Mouse (Mus musculus): ENCODE results near the gene Cep72. TPM values are rescaled to one million over a fixed set of nuclear protein-coding genes. Genes with fewer than 3 reads are reported as not detected.

The Cep72 gene
- polyA plus RNA-seq (2016; fragmentation: Nextera tagmentation; extraction: Ambion mirVana) = 12.8 and 15.3 TPM in 2 replicates

DNA sequence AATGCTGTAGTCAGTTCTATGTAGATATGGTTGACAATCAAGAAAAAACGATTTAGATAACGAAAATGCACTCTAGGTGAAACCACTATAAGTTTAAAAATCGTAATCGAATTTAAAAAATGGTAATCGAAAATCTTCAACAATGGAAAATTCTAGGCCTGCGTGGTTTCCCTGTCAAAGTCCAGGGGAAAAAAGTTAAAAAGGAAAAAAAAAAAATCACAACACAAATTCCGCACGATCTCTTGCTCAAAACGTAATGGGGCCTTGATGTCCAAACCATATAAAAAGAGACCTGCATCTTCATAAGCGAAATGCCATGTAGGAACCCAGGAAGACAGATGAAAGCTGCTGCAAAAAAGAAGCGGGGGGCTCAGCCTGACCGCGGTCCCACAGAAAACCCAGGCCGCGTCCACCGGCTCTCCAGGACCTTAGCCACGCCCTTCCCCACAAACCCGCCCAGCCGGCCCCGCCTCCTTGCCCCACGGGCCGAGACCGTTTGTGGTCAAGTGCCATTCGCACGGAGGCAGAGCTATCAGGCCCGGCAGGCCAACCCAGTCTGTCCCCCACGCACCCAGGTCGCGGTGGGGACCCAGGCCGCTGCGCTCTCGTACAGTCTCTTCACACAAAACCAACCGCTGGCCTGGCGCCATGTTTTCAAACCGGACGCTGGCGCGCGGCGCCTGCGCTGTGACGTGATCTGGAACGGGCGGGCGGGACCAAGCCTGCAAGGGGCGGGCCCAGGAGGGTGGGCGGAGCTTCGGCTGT is at the start of gene Cep72:
Cep72 (minus strand) TSS at position 687 of the 765 bp plus-strand sequence.
- Histone ChIP-seq H3K4me2 (peak within 1 kb of the TSS; percentile 70), H3K4me1 (replicated peaks) (no peaks in the 10 kb centered on the region), H3K4me3 (peak within 1 kb of the TSS; percentile 77), H3K9me3 (replicated peaks) (no peaks in the 10 kb centered on the region), H3K27me3 (replicated peaks) (peaks cover 3% of the 10 kb centered on the region; the same call in 1 of the 2 replicates), H3K36me3 (peaks cover 17% of the 10 kb centered on the region), H3K27ac (ENCODE audit: poor library complexity, severe bottlenecking) (peak within 1 kb of the TSS; percentile 83), H3K9ac (peak within 1 kb of the TSS; percentile 84)
- peak; percentile 98 for ATAC-seq (ENCODE audit: insufficient number of reproducible peaks, low FRiP score)
- 3% methylated on average over 48 of the region's 48 CpGs for WGBS

DNA sequence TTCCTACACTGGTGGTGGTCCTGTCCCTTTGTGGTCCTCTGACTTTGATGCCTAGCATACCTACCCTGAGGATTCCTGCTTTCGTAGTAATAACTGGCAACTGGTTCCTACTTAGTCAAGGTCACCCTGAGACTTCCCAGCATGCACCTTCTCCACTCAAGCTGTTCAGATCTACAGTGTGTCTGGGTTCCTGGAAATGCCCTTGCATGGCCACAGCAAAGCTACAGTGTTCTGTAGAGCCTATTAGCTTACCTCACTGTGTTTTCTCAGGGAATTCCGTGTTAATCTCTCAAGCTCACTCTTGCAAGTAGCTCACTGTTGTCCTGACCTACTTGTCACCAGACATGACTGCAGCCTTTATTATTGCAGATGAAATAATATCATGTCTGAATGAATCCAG is 45.3 kb upstream of the Cep72 start:
- Histone ChIP-seq H3K4me1 (replicated peaks) (0 out of 2 replicates have a peak, but pooled peaks cover 13% of the 10 kb centered on the region), H3K4me2 (no peak overlapping the region), H3K27me3 (replicated peaks) (no peaks in the 10 kb centered on the region), H3K36me3 (no peaks in the 10 kb centered on the region), H3K9me3 (replicated peaks) (no peaks in the 10 kb centered on the region), H3K4me3 (no peak overlapping the region), H3K27ac (ENCODE audit: poor library complexity, severe bottlenecking) (no peak overlapping the region), H3K9ac (no peak overlapping the region)
- no peak for ATAC-seq (ENCODE audit: insufficient number of reproducible peaks, low FRiP score)
- 66% methylated on average over 2 of the region's 2 CpGs for WGBS

DNA sequence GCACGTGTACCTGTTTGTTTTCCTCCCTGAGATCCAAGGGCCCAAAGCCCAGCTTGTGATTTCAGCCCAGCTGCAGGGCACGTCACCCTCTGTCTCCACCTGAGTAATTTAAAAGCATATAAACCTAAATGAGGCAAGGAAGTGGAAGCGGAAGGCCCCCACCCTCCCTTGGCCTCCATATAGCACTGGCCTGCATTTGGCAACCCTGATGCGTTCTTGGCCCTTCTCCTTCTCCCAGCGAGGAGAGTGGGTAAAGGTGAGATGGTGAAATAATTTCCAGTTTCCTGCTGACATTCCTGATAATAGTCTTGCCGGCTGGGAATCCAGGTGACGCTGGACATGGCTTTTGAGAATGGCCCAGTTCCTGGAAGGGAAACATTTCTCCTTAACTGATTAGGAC is 42.3 kb upstream of the Cep72 start:
- no peaks in the 10 kb centered on the region for H3K9me3 ChIP-seq (replicated peaks)
- no peak for ATAC-seq (ENCODE audit: insufficient number of reproducible peaks, low FRiP score)
- no peak overlapping the region for H3K4me3 ChIP-seq
- no peaks in the 10 kb centered on the region for H3K27me3 ChIP-seq (replicated peaks)
- no peak overlapping the region for H3K4me2 ChIP-seq
- 73% methylated on average over 7 of the region's 7 CpGs for WGBS
- H3K27ac ChIP-seq (ENCODE audit: poor library complexity, severe bottlenecking) = no peak overlapping the region
- no peaks in the 10 kb centered on the region for H3K36me3 ChIP-seq
- H3K4me1 ChIP-seq (replicated peaks) = peaks cover 11% of the 10 kb centered on the region
- H3K9ac ChIP-seq = no peak overlapping the region

DNA sequence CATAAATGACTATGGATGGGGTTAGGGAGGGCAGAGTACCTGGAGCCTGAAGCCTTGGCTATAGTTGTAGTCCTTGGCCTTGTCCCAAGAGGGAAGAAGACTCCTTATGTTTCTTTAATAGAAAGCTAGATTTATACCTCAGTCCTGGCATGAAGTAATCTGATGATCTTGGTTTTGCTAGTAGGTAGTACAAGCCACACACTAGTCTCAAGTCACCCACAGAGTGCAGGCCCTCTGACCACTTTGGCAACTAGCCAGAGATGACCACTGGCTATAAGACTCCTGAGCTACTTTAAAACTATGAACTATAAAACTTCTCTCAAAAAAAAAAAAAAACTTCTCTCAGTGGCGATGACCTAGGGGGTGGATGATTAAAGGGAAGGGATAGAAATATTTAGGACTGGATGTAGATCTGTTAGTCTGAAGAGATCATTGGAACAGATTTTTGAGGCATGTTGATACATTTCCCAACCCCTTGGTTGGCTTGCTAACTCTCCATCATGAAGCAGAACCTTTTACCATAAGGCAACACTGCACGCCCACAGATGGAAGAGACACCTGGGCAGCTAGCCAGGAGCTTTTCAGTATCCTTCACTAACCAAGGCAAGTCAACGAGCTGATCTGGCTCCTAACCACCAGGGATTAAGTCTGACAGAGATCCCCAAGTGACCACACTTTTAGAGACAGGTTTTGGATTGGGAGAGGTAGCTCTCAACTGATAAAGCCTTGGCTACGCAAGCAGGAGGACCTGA is 40.9 kb upstream of the Cep72 start:
- no peak overlapping the region for H3K4me3 ChIP-seq
- no peak for ATAC-seq (ENCODE audit: insufficient number of reproducible peaks, low FRiP score)
- H3K4me1 ChIP-seq (replicated peaks) = peaks cover 16% of the 10 kb centered on the region
- H3K27me3 ChIP-seq (replicated peaks) = no peaks in the 10 kb centered on the region
- H3K9me3 ChIP-seq (replicated peaks) = no peaks in the 10 kb centered on the region
- no peak overlapping the region for H3K4me2 ChIP-seq
- H3K27ac ChIP-seq (ENCODE audit: poor library complexity, severe bottlenecking) = no peak overlapping the region
- no peak overlapping the region for H3K9ac ChIP-seq
- WGBS = 73% methylated on average over 4 of the region's 4 CpGs
- H3K36me3 ChIP-seq = no peaks in the 10 kb centered on the region

GRCm38 (mm10) chr13:74102108-74102830 is 40.2 kb upstream of the Cep72 start:
- no peak overlapping the region for H3K27ac ChIP-seq (ENCODE audit: poor library complexity, severe bottlenecking)
- H3K4me3 ChIP-seq = no peak overlapping the region
- H3K4me1 ChIP-seq (replicated peaks) = peaks cover 11% of the 10 kb centered on the region
- ATAC-seq (ENCODE audit: insufficient number of reproducible peaks, low FRiP score) = no peak
- no peak overlapping the region for H3K4me2 ChIP-seq
- H3K36me3 ChIP-seq = no peaks in the 10 kb centered on the region
- no peaks in the 10 kb centered on the region for H3K27me3 ChIP-seq (replicated peaks)
- no peaks in the 10 kb centered on the region for H3K9me3 ChIP-seq (replicated peaks)
- WGBS = 72% methylated on average over 8 of the region's 8 CpGs
- no peak overlapping the region for H3K9ac ChIP-seq

DNA sequence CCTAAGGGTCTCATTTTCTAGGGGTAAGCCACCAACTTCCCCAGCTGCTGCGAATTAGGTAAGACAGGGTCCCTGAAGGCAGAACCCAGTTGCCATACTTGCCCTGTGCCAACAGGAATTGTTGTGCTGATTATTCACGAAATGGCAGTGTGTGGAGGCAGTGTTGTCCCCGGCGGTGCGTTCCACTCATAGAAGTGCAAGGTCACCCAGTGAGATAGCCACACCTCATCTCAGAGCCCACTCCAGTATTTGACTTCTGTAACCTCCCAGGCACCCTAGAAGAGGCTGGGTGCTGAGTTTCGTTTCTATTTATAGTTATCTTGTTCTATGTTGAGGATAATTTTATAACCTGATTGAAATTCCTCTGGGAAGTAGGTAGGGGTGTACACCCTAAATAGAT is 36.8 kb upstream of the Cep72 start:
- ATAC-seq (ENCODE audit: insufficient number of reproducible peaks, low FRiP score) = no peak
- Histone ChIP-seq H3K27me3 (replicated peaks) (no peaks in the 10 kb centered on the region), H3K27ac (ENCODE audit: poor library complexity, severe bottlenecking) (no peak overlapping the region), H3K9me3 (replicated peaks) (no peaks in the 10 kb centered on the region), H3K4me3 (no peak overlapping the region), H3K9ac (no peak overlapping the region), H3K36me3 (no peaks in the 10 kb centered on the region), H3K4me1 (replicated peaks) (peaks cover 9% of the 10 kb centered on the region), H3K4me2 (no peak overlapping the region)
- 53% methylated on average over 6 of the region's 6 CpGs for WGBS

- Histone ChIP-seq H3K9ac (no peak overlapping the region), H3K27ac (ENCODE audit: poor library complexity, severe bottlenecking) (no peak overlapping the region), H3K4me2 (no peak overlapping the region), H3K36me3 (no peaks in the 10 kb centered on the region), H3K9me3 (replicated peaks) (no peaks in the 10 kb centered on the region), H3K4me3 (no peak overlapping the region), H3K4me1 (replicated peaks) (peaks cover 13% of the 10 kb centered on the region), H3K27me3 (replicated peaks) (no peaks in the 10 kb centered on the region)
- WGBS = 31% methylated on average over 2 of the region's 2 CpGs
- peak; percentile 55; the same call in 1 of the 2 replicates for ATAC-seq (ENCODE audit: insufficient number of reproducible peaks, low FRiP score)
These were observed 34.7 kb upstream of the Cep72 start for GRCm38 (mm10) chr13:74096715-74097363.

DNA sequence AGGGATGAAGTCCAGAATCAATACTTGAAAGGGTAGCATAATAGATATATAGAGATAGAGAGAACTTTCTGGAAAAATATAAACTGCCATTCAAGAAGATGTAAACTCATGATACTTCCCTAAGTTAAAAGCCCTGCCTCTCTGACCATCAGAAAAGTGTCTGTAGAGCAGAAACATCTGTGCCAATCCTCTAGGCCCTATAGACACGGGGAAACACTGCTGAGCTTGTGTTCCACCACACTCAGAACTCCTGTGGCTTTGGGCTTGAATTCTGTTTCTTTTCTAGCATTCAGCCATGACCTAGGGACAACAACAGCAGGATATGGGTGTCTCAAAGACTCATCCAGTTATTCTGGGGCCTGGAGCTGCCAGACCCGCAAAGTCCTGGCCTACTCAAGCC is 33.8 kb upstream of the Cep72 start:
- 65% methylated on average over 2 of the region's 2 CpGs for whole genome bisulfite sequencing
- Histone ChIP-seq H3K27me3 (replicated peaks) (no peaks in the 10 kb centered on the region), H3K4me1 (replicated peaks) (peaks cover 15% of the 10 kb centered on the region), H3K4me3 (no peak overlapping the region), H3K27ac (ENCODE audit: poor library complexity, severe bottlenecking) (no peak overlapping the region), H3K4me2 (no peak overlapping the region), H3K9ac (no peak overlapping the region), H3K36me3 (no peaks in the 10 kb centered on the region), H3K9me3 (replicated peaks) (no peaks in the 10 kb centered on the region)
- ATAC-seq (ENCODE audit: insufficient number of reproducible peaks, low FRiP score) = no peak

GRCm38 (mm10) chr13:74090265-74090664 is 28.2 kb upstream of the Cep72 start:
- WGBS = 62% methylated on average over 3 of the region's 3 CpGs
- Histone ChIP-seq H3K9ac (no peak overlapping the region), H3K27ac (ENCODE audit: poor library complexity, severe bottlenecking) (no peak overlapping the region), H3K36me3 (no peaks in the 10 kb centered on the region), H3K9me3 (replicated peaks) (no peaks in the 10 kb centered on the region), H3K4me1 (replicated peaks) (peaks cover 6% of the 10 kb centered on the region; the same call in 1 of the 2 replicates), H3K4me2 (no peak overlapping the region), H3K27me3 (replicated peaks) (peaks cover 6% of the 10 kb centered on the region), H3K4me3 (no peak overlapping the region)
- ATAC-seq (ENCODE audit: insufficient number of reproducible peaks, low FRiP score) = no peak

GRCm38 (mm10) chr13:74073369-74073768 is 11.3 kb upstream of the Cep72 start:
- H3K4me3 ChIP-seq = no peak overlapping the region
- no peak for ATAC-seq (ENCODE audit: insufficient number of reproducible peaks, low FRiP score)
- H3K36me3 ChIP-seq = no peaks in the 10 kb centered on the region
- H3K27me3 ChIP-seq (replicated peaks) = peaks cover 9% of the 10 kb centered on the region
- no peaks in the 10 kb centered on the region for H3K9me3 ChIP-seq (replicated peaks)
- no peak overlapping the region for H3K4me2 ChIP-seq
- no peak overlapping the region for H3K9ac ChIP-seq
- no peaks in the 10 kb centered on the region for H3K4me1 ChIP-seq (replicated peaks)
- 88% methylated on average over 7 of the region's 7 CpGs for WGBS
- no peak overlapping the region for H3K27ac ChIP-seq (ENCODE audit: poor library complexity, severe bottlenecking)

Data from heart, embryonic 12.5 days (tissue).